Mouse (Mus musculus): ENCODE measurements around the gene Ccng1.
"Not testable (repeated sequence)": the region's sequence is repeated elsewhere in the genome, so short reads cannot be mapped to it uniquely, and the experiment has no call there.

Ccng1 gene

DNA sequence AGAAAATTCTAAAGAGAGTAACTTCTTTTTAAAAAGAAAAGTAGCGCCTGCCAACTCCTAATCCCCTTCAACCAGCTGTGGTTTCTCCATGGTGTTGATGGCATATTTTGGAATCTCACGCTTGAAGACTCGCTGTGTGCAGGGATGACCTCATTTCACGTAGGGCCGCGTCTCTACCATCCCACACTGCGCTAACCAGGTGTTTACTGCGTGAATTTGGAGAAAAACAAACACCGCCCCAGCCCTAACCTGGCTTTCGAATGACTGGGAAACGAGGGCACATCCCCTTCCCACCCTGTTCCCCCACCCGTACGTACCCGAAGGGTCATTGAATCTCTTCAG lies 22.1 kb downstream of the Ccng1 start:
- in situ Hi-C loops (cut with MboI, MseI) = no loop called here

DNA sequence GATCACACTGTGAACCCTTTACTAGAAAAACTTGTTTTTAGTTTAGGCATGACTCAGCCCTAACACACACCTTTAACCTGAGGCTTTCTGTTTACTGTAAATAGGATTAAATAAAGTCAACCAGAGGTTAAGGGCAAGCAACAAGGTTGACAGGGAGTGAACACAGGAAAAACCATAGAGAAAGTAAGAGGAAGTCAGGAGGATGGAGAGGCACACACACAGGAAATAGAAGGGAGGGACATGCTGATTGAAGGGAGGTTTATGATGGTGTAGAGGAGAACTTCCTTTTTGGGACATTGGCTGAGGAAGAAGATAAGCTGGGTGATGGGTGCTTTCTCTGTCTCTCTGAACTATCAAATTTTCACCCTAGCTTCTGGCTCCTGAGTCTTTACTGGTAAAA lies 36.8 kb downstream of the Ccng1 start:
- in situ Hi-C loops (cut with MboI, MseI) = no loop called here

DNA sequence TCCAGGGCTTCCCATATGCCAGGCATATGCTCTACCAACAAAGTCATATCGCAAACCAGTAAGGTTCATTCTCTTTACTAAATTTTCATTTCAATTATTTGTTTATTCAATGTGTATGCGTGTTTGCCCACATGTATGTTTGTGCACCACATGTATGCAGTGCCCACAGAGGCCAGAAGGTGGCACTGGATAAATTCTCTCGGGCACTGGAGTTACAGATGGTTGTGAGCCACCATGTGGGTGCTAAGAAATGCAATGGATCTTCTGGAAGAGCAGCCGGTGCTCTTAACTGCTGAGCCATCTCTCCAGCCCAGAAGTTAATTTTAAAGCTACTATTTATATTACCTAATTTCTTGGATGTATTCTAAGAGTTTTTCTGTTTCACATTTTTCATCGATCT lies 39.6 kb downstream of the Ccng1 start:
- in situ Hi-C loops (cut with MboI, MseI) = no loop called here

DNA sequence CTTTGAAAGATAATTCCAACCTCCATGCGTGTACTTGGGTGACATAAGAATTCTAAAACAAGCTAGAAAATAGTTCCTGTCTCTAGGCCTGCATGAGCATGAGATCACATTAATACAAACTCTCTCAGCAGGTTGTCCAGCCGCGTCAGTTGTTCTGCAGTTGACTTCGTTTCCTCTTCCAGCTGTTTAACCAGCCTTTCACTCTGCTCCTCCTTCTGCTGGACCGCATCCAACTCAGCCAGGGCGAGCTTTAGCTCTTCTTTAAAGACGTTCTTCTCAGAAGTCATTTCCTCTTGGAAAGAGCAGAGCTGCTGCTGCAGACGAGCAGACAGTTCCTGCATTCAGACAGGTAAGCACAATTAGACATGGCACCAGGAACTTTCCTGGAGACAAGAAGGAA lies 41.3 kb downstream of the Ccng1 start:
- in situ Hi-C loops (cut with MboI, MseI) = no loop called here

DNA sequence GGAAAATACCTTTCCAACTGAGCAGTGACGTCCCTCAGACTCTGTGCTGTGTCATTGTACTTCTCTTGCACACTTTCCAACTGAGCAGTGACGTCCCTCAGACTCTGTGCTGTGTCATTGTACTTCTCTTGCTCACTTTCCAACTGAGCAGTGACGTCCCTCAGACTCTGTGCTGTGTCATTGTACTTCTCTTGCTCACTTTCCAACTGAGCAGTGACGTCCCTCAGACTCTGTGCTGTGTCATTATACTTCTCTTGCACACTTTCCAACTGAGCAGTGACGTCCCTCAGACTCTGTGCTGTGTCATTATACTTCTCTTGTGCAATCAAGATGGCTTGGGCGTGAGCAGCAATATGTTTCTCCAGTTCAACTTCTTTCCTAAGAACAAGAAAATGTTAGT lies 45.2 kb downstream of the Ccng1 start:
- in situ Hi-C loops (cut with MboI, MseI) = not testable (repeated sequence)
